Mouse (Mus musculus) heart, adult 2 months (tissue): ENCODE results near the gene Macrod2.

Experiments used
- CTCF ChIP-seq: fragments of 200-600 bp; IDR thresholded peaks from 2 replicates; pipeline ENCODE4 v1.8.1; 2022; ENCODE audit warnings: antibody characterized with exemption, mild to moderate bottlenecking, moderate library complexity
- POLR2A ChIP-seq: fragments of 200-500 bp; IDR thresholded peaks from 2 replicates; pipeline ENCODE4 v1.6.1; 2011; ENCODE audit warnings: mild to moderate bottlenecking, low read depth, low read length, control low read depth; ENCODE audit not compliant: insufficient read depth

GRCm38 (mm10) chr2:140653481-140653880 lies 258.4 kb downstream of the Macrod2 start:
- TF ChIP-seq POLR2A (no peak), CTCF (no peak)
